Mouse (Mus musculus) left cerebral cortex, adult 2 months (tissue): ENCODE results near the gene Garnl3. TPM values are rescaled to one million over a fixed set of nuclear protein-coding genes. Genes with fewer than 3 reads are reported as not detected.

Experiments used
- DNase-seq, 2 experiments: peaks; one replicate each; pipeline ENCODE4 v3.0.0; 2021 to 2022; ENCODE audit warnings: low spot score in 2 of 2, mixed read lengths in 1 of 2; ENCODE audit errors: extremely low spot score in 1 of 2
- H3K27ac ChIP-seq: fragments of 200-600 bp; 2 replicates; pipeline ENCODE4 v1.8.1; 2022
- H3K4me3 ChIP-seq: fragments of 200-600 bp; 2 replicates; pipeline ENCODE4 v1.8.1; 2022
- CTCF ChIP-seq: fragments of 200-600 bp; IDR thresholded peaks from 2 replicates; pipeline ENCODE4 v1.8.1; 2022; ENCODE audit warnings: antibody characterized with exemption, mild to moderate bottlenecking, moderate library complexity
- intact Hi-C: fragments of 180-260 bp; cut with DNase I; formaldehyde crosslinking; loops from one replicate; pipeline ENCODE4 v1.15.1; 2025
- total RNA-seq, 2 experiments: library from RNA; stranded (reverse); gene quantifications; 2 replicates each; pipeline ENCODE4 v1.2.3; 2021

The Garnl3 gene
- total RNA-seq, 2 experiments from 2014 or later: 94.7 to 129 TPM

GRCm38 (mm10) chr2:32939418-32939817 lies 192.0 kb downstream of the Garnl3 start:
- Histone ChIP-seq H3K4me3 (no peak overlapping the region), H3K27ac (no peak overlapping the region)
- no peak for DNase-seq
- peak; percentile 69 for TF ChIP-seq CTCF
- intact Hi-C loops: no loop called here

DNA sequence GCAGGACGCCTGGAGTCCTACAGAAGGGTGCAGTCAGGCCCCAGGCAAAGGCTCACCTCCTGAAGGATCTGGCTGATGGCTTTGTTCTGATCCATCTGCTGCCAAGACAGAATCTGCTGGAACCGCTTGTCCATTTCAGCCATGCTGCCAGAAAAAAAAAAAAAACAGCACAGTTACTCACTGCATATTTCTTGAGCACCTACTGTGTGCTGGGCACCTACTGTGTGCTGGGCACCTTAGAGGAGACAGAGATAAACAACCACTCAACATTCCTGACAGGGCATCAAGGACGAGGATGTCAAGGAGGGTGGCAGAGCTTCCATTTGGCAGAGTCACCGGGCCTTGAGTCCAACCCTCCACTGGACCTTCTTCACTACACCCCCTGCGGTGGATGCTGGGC lies 192.7 kb downstream of the Garnl3 start:
- DNase-seq: no peak
- no peak for TF ChIP-seq CTCF
- intact Hi-C loops: no loop called here
- no peak overlapping the region for H3K4me3 ChIP-seq
- H3K27ac ChIP-seq: no peak overlapping the region

Other genes with a start within 250 kb of the Garnl3 start
- 100 to 1,000 TPM; 110 to 129 TPM for gene Rpl12, start 170.1 kb downstream of the Garnl3 start, total RNA-seq
- gene Lrsam1, start 170.0 kb downstream of the Garnl3 start, total RNA-seq: 10 to 100 TPM; 37.6 to 38.2 TPM
- gene Slc2a8, start 149.6 kb downstream of the Garnl3 start, total RNA-seq: 10 to 100 TPM; 23.9 to 26.7 TPM
- gene Angptl2, start 84.4 kb upstream of the Garnl3 start, total RNA-seq: 1 to 10 TPM; 2.1 to 2.9 TPM
- gene Ralgps1, start 239.8 kb upstream of the Garnl3 start, total RNA-seq: 10 to 100 TPM; 62.8 to 70.2 TPM